Mouse (Mus musculus) midbrain, embryonic 16.5 days (tissue): ENCODE results near the gene Snd1. TPM values are rescaled to one million over a fixed set of nuclear protein-coding genes. Genes with fewer than 3 reads are reported as not detected.

ENCODE experiments used
- ATAC-seq: fragments of 200-750 bp; cut with Nextera tagmentation; 2 replicates; pipeline ENCODE4 v1.8.0; 2017; ENCODE audit warnings: moderate TSS enrichment
- H3K27ac ChIP-seq: fragments of 300-500 bp; sonication (generic); 2 replicates; pipeline ENCODE4 v1.5.1; 2014; ENCODE audit warnings: mild to moderate bottlenecking, low read length, mixed read lengths
- H3K27me3 ChIP-seq: fragments of 300-500 bp; sonication (generic); 2 replicates; pipeline ENCODE4 v1.6.1; 2014; ENCODE audit warnings: low read depth, low read length, mixed read lengths; ENCODE audit not compliant: control insufficient read depth, insufficient read depth
- H3K36me3 ChIP-seq: fragments of 300-500 bp; sonication (generic); 2 replicates; pipeline ENCODE4 v1.6.1; 2014; ENCODE audit warnings: mild to moderate bottlenecking, low read length, moderate library complexity, mixed read lengths; ENCODE audit not compliant: control insufficient read depth, insufficient read depth
- H3K4me1 ChIP-seq: fragments of 300-500 bp; sonication (generic); 2 replicates; pipeline ENCODE4 v1.6.1; 2014; ENCODE audit warnings: mild to moderate bottlenecking, low read length, mixed read lengths; ENCODE audit not compliant: control insufficient read depth, insufficient read depth
- H3K4me2 ChIP-seq: fragments of 300-500 bp; sonication (generic); 2 replicates; pipeline ENCODE4 v1.6.1; 2014; ENCODE audit warnings: mild to moderate bottlenecking, low read length, mixed read lengths
- H3K4me3 ChIP-seq: fragments of 300-500 bp; sonication (generic); 2 replicates; pipeline ENCODE4 v1.5.1; 2014; ENCODE audit warnings: low read depth, mild to moderate bottlenecking, low read length, moderate library complexity, mixed read lengths
- H3K9ac ChIP-seq: fragments of 300-500 bp; sonication (generic); 2 replicates; pipeline ENCODE4 v1.6.1; 2014; ENCODE audit warnings: low read depth, low read length, mixed read lengths
- H3K9me3 ChIP-seq: fragments of 300-500 bp; sonication (generic); replicated peaks from 2 replicates; pipeline ENCODE4 v1.6.1; 2014; ENCODE audit warnings: mild to moderate bottlenecking, low read length, mixed read lengths; ENCODE audit not compliant: control insufficient read depth, poor library complexity, severe bottlenecking
- WGBS: fragments of 180-500 bp; shearing (Covaris S2); extraction: QIAGEN DNeasy Blood & Tissue Kit; methylation state at CpG from one replicate; pipeline ENCODE4 v1.1.7; 2014; 5-methylcytosine and 5-hydroxymethylcytosine counted together
- polyA plus RNA-seq: library from polyadenylated mRNA; unstranded; fragments of >200 nt; fragmentation: Nextera tagmentation; extraction: Ambion mirVana; gene quantifications from 2 replicates; pipeline ENCODE4 v1.2.1, GENCODE M21; 2015

The Snd1 gene
- polyA plus RNA-seq, 1 experiment from 2014 or later = 82.8 TPM

- H3K4me2 ChIP-seq = no peak overlapping the region
- H3K9ac ChIP-seq = no peak overlapping the region
- no peaks in the 10 kb centered on the region for H3K27me3 ChIP-seq
- no peaks in the 10 kb centered on the region for H3K36me3 ChIP-seq
- no peak overlapping the region for H3K4me3 ChIP-seq
- no peak overlapping the region for H3K27ac ChIP-seq
- WGBS = 82% methylated on average over 3 of the region's 3 CpGs
- peaks cover 3% of the 10 kb centered on the region; the same call in 1 of the 2 replicates for H3K4me1 ChIP-seq
- no peaks in the 10 kb centered on the region for H3K9me3 ChIP-seq
- ATAC-seq = no peak
These were observed 128.5 kb downstream of the Snd1 start for GRCm38 (mm10) chr6:28603401-28603800.

- WGBS = 40% methylated on average over 3 of the region's 3 CpGs
- ATAC-seq = no peak
- Histone ChIP-seq H3K9me3 (no peaks in the 10 kb centered on the region), H3K9ac (no peak overlapping the region), H3K4me2 (no peak overlapping the region), H3K4me1 (peaks cover 3% of the 10 kb centered on the region; the same call in 1 of the 2 replicates), H3K27ac (no peak overlapping the region), H3K36me3 (no peaks in the 10 kb centered on the region), H3K27me3 (no peaks in the 10 kb centered on the region), H3K4me3 (no peak overlapping the region)
These were observed 128.9 kb downstream of the Snd1 start for GRCm38 (mm10) chr6:28603823-28604222.

GRCm38 (mm10) chr6:28609291-28609690 lies 134.4 kb downstream of the Snd1 start:
- H3K4me2 ChIP-seq = no peak overlapping the region
- no peak overlapping the region for H3K4me3 ChIP-seq
- H3K27ac ChIP-seq = no peak overlapping the region
- H3K9me3 ChIP-seq = no peaks in the 10 kb centered on the region
- H3K36me3 ChIP-seq = no peaks in the 10 kb centered on the region
- H3K9ac ChIP-seq = no peak overlapping the region
- peaks cover 3% of the 10 kb centered on the region; the same call in 1 of the 2 replicates for H3K4me1 ChIP-seq
- 66% methylated on average over 4 of the region's 4 CpGs for WGBS
- no peak for ATAC-seq
- no peaks in the 10 kb centered on the region for H3K27me3 ChIP-seq

- Histone ChIP-seq H3K4me2 (no peak overlapping the region), H3K27me3 (no peaks in the 10 kb centered on the region), H3K4me3 (no peak overlapping the region), H3K27ac (no peak overlapping the region), H3K9me3 (no peaks in the 10 kb centered on the region), H3K36me3 (no peaks in the 10 kb centered on the region), H3K9ac (no peak overlapping the region), H3K4me1 (peaks cover 3% of the 10 kb centered on the region; the same call in 1 of the 2 replicates)
- peak; percentile 55; the same call in 1 of the 2 replicates for ATAC-seq
- WGBS = 76% methylated on average over 1 of the region's 1 CpGs
These were observed 135.2 kb downstream of the Snd1 start for GRCm38 (mm10) chr6:28610127-28610526.

GRCm38 (mm10) chr6:28613441-28613840 lies 138.5 kb downstream of the Snd1 start:
- ATAC-seq = no peak

GRCm38 (mm10) chr6:28614856-28615255 lies 139.9 kb downstream of the Snd1 start:
- 89% methylated on average over 4 of the region's 4 CpGs for WGBS
- Histone ChIP-seq H3K9ac (no peak overlapping the region), H3K36me3 (no peaks in the 10 kb centered on the region), H3K27me3 (no peaks in the 10 kb centered on the region), H3K9me3 (no peaks in the 10 kb centered on the region), H3K4me1 (peaks cover 16% of the 10 kb centered on the region), H3K4me2 (no peak overlapping the region), H3K4me3 (no peak overlapping the region), H3K27ac (no peak overlapping the region)
- no peak for ATAC-seq

More at GRCm38 (mm10) chr6:28613441-28613840, 138.5 kb downstream of the Snd1 start:
- no peak overlapping the region for H3K4me3 ChIP-seq
- H3K27ac ChIP-seq = no peak overlapping the region
- WGBS = 86% methylated on average over 4 of the region's 4 CpGs
- H3K9ac ChIP-seq = no peak overlapping the region
- no peak overlapping the region for H3K4me2 ChIP-seq
- no peaks in the 10 kb centered on the region for H3K9me3 ChIP-seq
- no peaks in the 10 kb centered on the region for H3K36me3 ChIP-seq
- H3K27me3 ChIP-seq = no peaks in the 10 kb centered on the region
- peaks cover 3% of the 10 kb centered on the region; the same call in 1 of the 2 replicates for H3K4me1 ChIP-seq

GRCm38 (mm10) chr6:28615408-28615807 lies 140.5 kb downstream of the Snd1 start:
- Histone ChIP-seq H3K4me3 (no peak overlapping the region), H3K4me1 (peaks cover 18% of the 10 kb centered on the region)
- 84% methylated on average over 3 of the region's 3 CpGs for WGBS

GRCm38 (mm10) chr6:28615966-28616365 lies 141.0 kb downstream of the Snd1 start:
- H3K9me3 ChIP-seq = no peaks in the 10 kb centered on the region
- no peaks in the 10 kb centered on the region for H3K27me3 ChIP-seq
- H3K27ac ChIP-seq = no peak overlapping the region
- no peak for ATAC-seq
- 44% methylated on average over 3 of the region's 3 CpGs for WGBS
- no peaks in the 10 kb centered on the region for H3K36me3 ChIP-seq
- no peak overlapping the region for H3K4me3 ChIP-seq
- H3K4me1 ChIP-seq = peaks cover 18% of the 10 kb centered on the region
- H3K4me2 ChIP-seq = no peak overlapping the region
- H3K9ac ChIP-seq = no peak overlapping the region

More at GRCm38 (mm10) chr6:28615408-28615807, 140.5 kb downstream of the Snd1 start:
- Histone ChIP-seq H3K36me3 (no peaks in the 10 kb centered on the region), H3K4me2 (no peak overlapping the region), H3K9me3 (no peaks in the 10 kb centered on the region), H3K27me3 (no peaks in the 10 kb centered on the region), H3K9ac (no peak overlapping the region), H3K27ac (no peak overlapping the region)
- no peak for ATAC-seq

GRCm38 (mm10) chr6:28618299-28618698 lies 143.4 kb downstream of the Snd1 start:
- Histone ChIP-seq H3K27ac (no peak overlapping the region), H3K9ac (no peak overlapping the region), H3K9me3 (no peaks in the 10 kb centered on the region), H3K36me3 (no peaks in the 10 kb centered on the region), H3K4me1 (peaks cover 18% of the 10 kb centered on the region), H3K4me2 (no peak overlapping the region), H3K4me3 (no peak overlapping the region), H3K27me3 (no peaks in the 10 kb centered on the region)
- no peak for ATAC-seq
- WGBS = 47% methylated on average over 3 of the region's 3 CpGs
